In the genomic region with DNA sequence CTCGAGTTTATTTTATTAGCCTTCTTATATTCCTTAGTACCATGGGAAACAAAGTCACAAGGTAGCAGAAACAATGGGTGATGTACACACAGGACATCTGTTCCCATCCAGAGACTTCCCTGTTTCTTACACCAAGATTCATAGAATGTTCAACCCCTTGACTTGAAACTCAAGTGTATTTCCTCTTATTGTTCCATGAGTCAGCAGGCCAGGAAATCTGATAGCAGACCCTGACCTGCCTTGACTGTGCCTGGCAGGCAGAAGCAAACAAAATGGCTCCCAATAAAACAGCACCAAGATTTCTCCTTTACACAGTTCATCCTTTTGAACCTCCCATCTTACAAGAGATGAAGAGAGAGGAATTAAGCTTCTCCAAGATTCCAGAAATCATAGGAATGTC, we compare ENCODE assay signal across 26 mouse cellular contexts. TPM values are rescaled to one million over a fixed set of nuclear protein-coding genes. Genes with fewer than 3 reads are reported as not detected.
A peak's percentile ranks its signal among the peaks of the same experiment; 100 is the strongest.
DNase-seq lines count a peak whose midpoint lies in the region; ATAC-seq and TF ChIP-seq lines count a peak whose summit lies in the region.
"Had no signal": no experiment of that assay in that cellular context is flagged by ENCODE, and none has a peak within 500 bp of the region (broad histone marks: within the 10 kb centered on the region; RNA-seq: fewer than 3 reads in every experiment).

No protein-coding gene starts in this region.

- TF ChIP-seq CTCF in liver, adult 2 months (IDR thresholded peaks at IDR 0.05; ENCODE audit: low read depth, low read length) = no peak
- TF ChIP-seq CTCF in liver, postnatal 0 days (IDR thresholded peaks at IDR 0.05; ENCODE audit: low read depth) = no peak
- TF ChIP-seq CTCF in bone marrow macrophage, adult 2 months (IDR thresholded peaks at IDR 0.05; ENCODE audit: low read depth, low read length) = no peak

- H3K27me3 ChIP-seq in liver, adult 2 months (ENCODE audit: control insufficient read depth, insufficient read depth, low read length) = no peaks in the 10 kb centered on the region
- no peaks in the 10 kb centered on the region for H3K27me3 ChIP-seq in liver, postnatal 0 days (ENCODE audit: insufficient read depth, low read length)
- H3K27me3 ChIP-seq: forebrain, embryonic 13.5 days; heart, embryonic 12.5 days; heart, embryonic 15.5 days; hindbrain, embryonic 13.5 days had no signal

- H3K79me2 ChIP-seq in liver, adult 2 months (ENCODE audit: control insufficient read depth, insufficient read depth, low read length) = no peaks in the 10 kb centered on the region

- TF ChIP-seq EP300 in liver, postnatal 0 days (IDR thresholded peaks at IDR 0.05; ENCODE audit: low read depth) = no peak

- 60% methylated on average over 1 of the region's 1 CpGs for WGBS in liver, adult 2 months
- WGBS in liver, postnatal 0 days (ENCODE audit: insufficient replicate concordance) = 47% methylated on average over 1 of the region's 1 CpGs

- DNase-seq in liver, adult 2 months (ENCODE audit: extremely low read depth, low read depth, low spot score) = peak; percentile 16
- no peak for DNase-seq in liver, postnatal 0 days
- DNase-seq in gastrocnemius, postnatal 25 days = no peak
- DNase-seq in left cerebral cortex, postnatal 36 days (ENCODE audit: low spot score in 2 of 2) = no peak
- no peak for DNase-seq in kidney, postnatal 14 days
- DNase-seq: adrenal gland, adult 2 months; adrenal gland, postnatal 14 days; cerebellum, adult 11-12 months; cerebellum, adult 8-10 months; cerebellum, postnatal 10 days; cerebellum, postnatal 36 days; gastrocnemius, postnatal 14 days; heart, postnatal 10 days; heart, postnatal 36 days had no signal

- no peak overlapping the region for H3K4me3 ChIP-seq in liver, adult 2 months (ENCODE audit: insufficient read depth, low read depth, low read length)
- H3K4me3 ChIP-seq in liver, postnatal 0 days (ENCODE audit: low read depth, low read length) = no peak overlapping the region
- H3K4me3 ChIP-seq in bone marrow macrophage, adult 2 months (ENCODE audit: insufficient read depth, low read length) = no peak overlapping the region
- H3K4me3 ChIP-seq: forebrain, embryonic 10.5 days; forebrain, embryonic 13.5 days; heart, embryonic 12.5 days; heart, embryonic 15.5 days; hindbrain, embryonic 10.5 days; hindbrain, embryonic 13.5 days had no signal

- H3K9me3 ChIP-seq in liver, postnatal 0 days (ENCODE audit: low read length) = no peaks in the 10 kb centered on the region
- H3K9me3 ChIP-seq: heart, embryonic 12.5 days; heart, embryonic 15.5 days had no signal

- no peaks in the 10 kb centered on the region for H3K36me3 ChIP-seq in liver, adult 2 months (ENCODE audit: control insufficient read depth, insufficient read depth, low read length)
- H3K36me3 ChIP-seq in liver, postnatal 0 days (replicated peaks; ENCODE audit: insufficient read depth, low read length) = no peaks in the 10 kb centered on the region
- H3K36me3 ChIP-seq: forebrain, embryonic 10.5 days; heart, embryonic 12.5 days; heart, embryonic 15.5 days; hindbrain, embryonic 10.5 days; hindbrain, embryonic 13.5 days had no signal

- no peak for TF ChIP-seq POLR2A in liver, adult 2 months (IDR thresholded peaks at IDR 0.05; ENCODE audit: extremely low read depth, insufficient read depth, low read length)
- TF ChIP-seq POLR2A in bone marrow macrophage, adult 2 months (IDR thresholded peaks at IDR 0.05; ENCODE audit: borderline replicate concordance, low read depth, low read length) = no peak

- H3K9ac ChIP-seq in liver, adult 2 months (ENCODE audit: low read depth, low read length) = no peak overlapping the region
- no peak overlapping the region for H3K9ac ChIP-seq in liver, postnatal 0 days (replicated peaks)
- H3K9ac ChIP-seq: forebrain, embryonic 13.5 days; heart, embryonic 12.5 days; heart, embryonic 15.5 days; hindbrain, embryonic 13.5 days had no signal

- intact Hi-C loops in left cerebral cortex, postnatal 36 days (cut with DNase I) = no loop called here

- H3K4me2 ChIP-seq in liver, postnatal 0 days (ENCODE audit: low read depth, low read length) = no peak overlapping the region
- H3K4me2 ChIP-seq: forebrain, embryonic 13.5 days; heart, embryonic 12.5 days; heart, embryonic 15.5 days; hindbrain, embryonic 13.5 days had no signal

- H3K27ac ChIP-seq in liver, adult 2 months (replicated peaks; ENCODE audit: insufficient read depth, low read depth, low read length) = no peak overlapping the region
- H3K27ac ChIP-seq in liver, postnatal 0 days (ENCODE audit: low read depth) = no peak overlapping the region
- H3K27ac ChIP-seq in bone marrow macrophage, adult 2 months (ENCODE audit: insufficient read depth, low read depth, low read length) = peak overlapping the region; percentile 35
- H3K27ac ChIP-seq: forebrain, embryonic 10.5 days; forebrain, embryonic 13.5 days; heart, embryonic 15.5 days; hindbrain, embryonic 10.5 days; hindbrain, embryonic 13.5 days; hindbrain, postnatal 0 days had no signal

- H3K4me1 ChIP-seq in liver, adult 2 months (ENCODE audit: control insufficient read depth, insufficient read depth, low read length) = no peaks in the 10 kb centered on the region
- no peaks in the 10 kb centered on the region for H3K4me1 ChIP-seq in liver, postnatal 0 days (ENCODE audit: insufficient read depth)
- peaks cover 9% of the 10 kb centered on the region for H3K4me1 ChIP-seq in bone marrow macrophage, adult 2 months (ENCODE audit: control insufficient read depth, insufficient read depth, low read length)
- H3K4me1 ChIP-seq: forebrain, embryonic 10.5 days; forebrain, embryonic 13.5 days; heart, embryonic 12.5 days; heart, embryonic 15.5 days; hindbrain, embryonic 10.5 days; hindbrain, embryonic 13.5 days had no signal

- no peak for ATAC-seq in liver, postnatal 0 days
- ATAC-seq in megakaryocyte, adult 5-6 weeks (ENCODE audit: poor library complexity, severe bottlenecking) = peak; percentile 57
- ATAC-seq: forebrain, embryonic 13.5 days; forebrain, embryonic 16.5 days; hindbrain, postnatal 0 days; inflammation-experienced regulatory T-cells, adult 6 months; intestine, embryonic 16.5 days had no signal

RNA-seq across cellular contexts. Expression of a gene that starts 30.0 kb away (rescaled TPM):
- total RNA-seq in liver, adult 2 months (2014; rRNA removed) = 5.0 and 5.7 TPM in 2 replicates
- 0.29 and 0.48 TPM in 2 replicates for polyA plus RNA-seq in liver, adult 2 months (2012; rRNA removed)
- 3.8 and 4.2 TPM in 2 replicates for polyA plus RNA-seq in liver, postnatal 0 days (2015; fragmentation: Nextera tagmentation; extraction: Ambion mirVana)
- polyA plus RNA-seq in bone marrow macrophage, adult 2 months (2012; ENCODE audit: insufficient read depth, insufficient read length, missing spikeins) = 6.9 and 8.9 TPM in 2 replicates
- total RNA-seq in megakaryocyte, adult 5-6 weeks (2015) = 3.0 and 3.5 TPM in 2 replicates
- 5.3 and 6.4 TPM in 2 replicates for total RNA-seq in megakaryocyte, adult 5-6 weeks (2017)
- under 1 TPM; 0.11 to 0.20 TPM for total RNA-seq in gastrocnemius, postnatal 25 days (2021)
- total RNA-seq in left cerebral cortex, postnatal 36 days (2021) = not detected
